Mouse (Mus musculus): ENCODE measurements around the gene Cx3cr1. TPM values are rescaled to one million over a fixed set of nuclear protein-coding genes. Genes with fewer than 3 reads are reported as not detected.
A peak's percentile ranks its signal among the peaks of the same experiment; 100 is the strongest.

The Cx3cr1 gene
- polyA plus RNA-seq, 1 experiment from 2014 or later = 5.4 TPM

DNA sequence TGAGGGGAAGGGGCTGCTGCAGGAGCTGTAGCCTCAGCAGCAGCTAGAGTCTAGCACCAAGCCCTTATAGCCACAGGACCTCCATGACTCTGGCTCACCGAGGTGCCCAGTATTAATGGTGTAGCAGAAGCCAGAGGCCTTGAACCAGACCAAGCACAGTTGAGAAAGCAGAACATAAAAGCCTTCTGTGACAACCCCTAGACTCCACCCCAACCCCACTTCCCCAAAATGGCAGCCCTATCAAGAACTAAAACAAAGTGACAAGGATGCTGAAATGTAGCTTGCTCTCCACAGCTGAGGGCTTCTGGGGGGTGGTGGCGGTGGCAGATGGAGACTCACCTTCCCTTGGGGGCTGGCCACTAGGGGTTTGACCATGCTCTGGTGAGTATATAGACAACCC, 31.5 kb upstream of the Cx3cr1 start:
- Histone ChIP-seq H3K9ac (no peak overlapping the region), H3K9me3 (replicated peaks) (peaks cover 11% of the 10 kb centered on the region; the same call in 1 of the 2 replicates), H3K4me1 (0 out of 2 replicates have a peak, but pooled peaks cover 3% of the 10 kb centered on the region), H3K27me3 (replicated peaks) (no peaks in the 10 kb centered on the region), H3K36me3 (no peaks in the 10 kb centered on the region), H3K4me2 (no peak overlapping the region), H3K27ac (no peak overlapping the region), H3K4me3 (no peak overlapping the region)
- 84% methylated on average over 2 of the region's 2 CpGs for WGBS (ENCODE audit: insufficient replicate concordance)
- no peak for ATAC-seq

DNA sequence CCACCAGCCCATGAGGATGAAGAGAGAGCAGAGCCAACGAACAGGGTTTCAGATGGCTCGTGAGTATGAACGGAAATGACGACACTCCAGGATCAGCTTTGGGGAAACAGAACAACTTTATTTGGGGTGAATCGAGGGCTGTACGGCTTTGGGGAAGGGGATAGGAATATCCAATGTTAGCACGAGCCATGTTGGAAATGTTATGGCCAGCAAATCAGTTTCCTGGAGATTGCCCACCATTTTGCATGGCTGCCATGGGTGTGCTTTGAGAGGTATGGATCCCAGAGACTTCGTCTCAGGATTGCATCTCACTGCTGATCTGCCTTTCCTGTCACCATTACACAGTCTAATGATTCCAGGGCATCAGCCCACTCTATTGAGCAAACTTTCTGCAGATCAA, 29.6 kb upstream of the Cx3cr1 start:
- H3K4me1 ChIP-seq = 0 out of 2 replicates have a peak, but pooled peaks cover 3% of the 10 kb centered on the region
- H3K9me3 ChIP-seq (replicated peaks) = peaks cover 11% of the 10 kb centered on the region; the same call in 1 of the 2 replicates
- no peaks in the 10 kb centered on the region for H3K36me3 ChIP-seq
- no peak overlapping the region for H3K9ac ChIP-seq
- 76% methylated on average over 8 of the region's 8 CpGs for WGBS (ENCODE audit: insufficient replicate concordance)
- no peaks in the 10 kb centered on the region for H3K27me3 ChIP-seq (replicated peaks)
- no peak overlapping the region for H3K4me3 ChIP-seq
- H3K4me2 ChIP-seq = no peak overlapping the region
- no peak overlapping the region for H3K27ac ChIP-seq
- no peak for ATAC-seq

DNA sequence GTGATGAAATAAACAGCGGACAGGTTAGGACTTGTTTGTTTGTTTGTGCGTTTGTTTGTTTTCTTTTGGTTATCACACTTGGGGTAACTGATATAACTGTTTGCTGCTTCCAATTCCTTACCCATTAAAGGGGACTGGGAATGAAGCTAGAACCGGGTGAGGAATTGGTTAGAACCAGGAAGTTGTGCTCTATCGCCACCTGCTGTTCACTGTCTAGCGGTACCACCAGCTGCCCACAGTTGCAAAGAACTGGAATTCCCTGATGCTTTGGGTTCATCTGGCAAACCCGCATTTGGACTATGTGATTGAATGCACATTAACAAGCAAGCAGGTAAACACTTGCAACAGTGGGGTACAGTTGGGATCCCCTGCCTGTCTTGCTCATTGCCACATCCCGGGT, 29.0 kb upstream of the Cx3cr1 start:
- Histone ChIP-seq H3K36me3 (no peaks in the 10 kb centered on the region), H3K9ac (no peak overlapping the region), H3K27me3 (replicated peaks) (no peaks in the 10 kb centered on the region), H3K27ac (no peak overlapping the region), H3K4me1 (0 out of 2 replicates have a peak, but pooled peaks cover 3% of the 10 kb centered on the region), H3K9me3 (replicated peaks) (peaks cover 11% of the 10 kb centered on the region; the same call in 1 of the 2 replicates), H3K4me2 (no peak overlapping the region), H3K4me3 (no peak overlapping the region)
- ATAC-seq = no peak
- 15% methylated on average over 7 of the region's 7 CpGs for WGBS (ENCODE audit: insufficient replicate concordance)

DNA sequence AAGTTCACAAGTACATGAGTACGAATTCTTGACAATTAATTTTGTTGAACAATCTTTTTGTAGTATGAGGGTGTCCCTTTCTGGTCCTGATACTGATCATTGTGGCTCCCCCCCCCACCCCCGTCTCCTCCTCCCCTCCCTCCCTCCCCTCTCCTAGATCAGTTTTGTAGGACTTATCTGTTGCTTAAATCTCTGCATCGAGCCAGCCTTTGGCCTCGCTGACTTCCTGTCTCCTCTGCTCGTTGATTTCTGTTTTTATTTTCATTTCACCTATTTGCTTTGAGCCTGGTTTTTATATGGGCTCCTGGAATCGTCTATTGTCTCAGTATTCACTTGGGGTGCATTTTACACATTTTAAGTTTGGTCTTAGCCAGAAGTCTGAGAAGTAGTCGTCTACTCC, 26.2 kb upstream of the Cx3cr1 start:
- Histone ChIP-seq H3K4me1 (0 out of 2 replicates have a peak, but pooled peaks cover 3% of the 10 kb centered on the region), H3K9me3 (replicated peaks) (no peaks in the 10 kb centered on the region), H3K4me3 (no peak overlapping the region), H3K27ac (no peak overlapping the region), H3K27me3 (replicated peaks) (no peaks in the 10 kb centered on the region), H3K36me3 (no peaks in the 10 kb centered on the region), H3K9ac (no peak overlapping the region), H3K4me2 (no peak overlapping the region)
- WGBS (ENCODE audit: insufficient replicate concordance) = 34% methylated on average over 7 of the region's 7 CpGs
- ATAC-seq = no peak

- Histone ChIP-seq H3K9me3 (replicated peaks) (no peaks in the 10 kb centered on the region), H3K36me3 (no peaks in the 10 kb centered on the region), H3K27me3 (replicated peaks) (no peaks in the 10 kb centered on the region), H3K4me1 (no peaks in the 10 kb centered on the region), H3K9ac (no peak overlapping the region), H3K4me3 (no peak overlapping the region), H3K4me2 (no peak overlapping the region), H3K27ac (no peak overlapping the region)
- no peak for ATAC-seq
- 72% methylated on average over 13 of the region's 13 CpGs for WGBS (ENCODE audit: insufficient replicate concordance)
These were observed 24.0 kb upstream of the Cx3cr1 start for GRCm38 (mm10) chr9:120093701-120094100.

- Histone ChIP-seq H3K9me3 (replicated peaks) (no peaks in the 10 kb centered on the region), H3K36me3 (no peaks in the 10 kb centered on the region), H3K4me2 (no peak within 1 kb of the TSS), H3K27me3 (replicated peaks) (no peaks in the 10 kb centered on the region), H3K9ac (no peak within 1 kb of the TSS), H3K27ac (no peak within 1 kb of the TSS), H3K4me3 (no peak within 1 kb of the TSS), H3K4me1 (no peaks in the 10 kb centered on the region)
- ATAC-seq = no peak
- WGBS (ENCODE audit: insufficient replicate concordance) = 65% methylated on average over 5 of the region's 5 CpGs
These were observed 22.1 kb upstream of the Cx3cr1 start, which contains the start of gene Ccr8 for GRCm38 (mm10) chr9:120091696-120092238. Gene Ccr8 (plus strand): TSS chr9:120092114.

DNA sequence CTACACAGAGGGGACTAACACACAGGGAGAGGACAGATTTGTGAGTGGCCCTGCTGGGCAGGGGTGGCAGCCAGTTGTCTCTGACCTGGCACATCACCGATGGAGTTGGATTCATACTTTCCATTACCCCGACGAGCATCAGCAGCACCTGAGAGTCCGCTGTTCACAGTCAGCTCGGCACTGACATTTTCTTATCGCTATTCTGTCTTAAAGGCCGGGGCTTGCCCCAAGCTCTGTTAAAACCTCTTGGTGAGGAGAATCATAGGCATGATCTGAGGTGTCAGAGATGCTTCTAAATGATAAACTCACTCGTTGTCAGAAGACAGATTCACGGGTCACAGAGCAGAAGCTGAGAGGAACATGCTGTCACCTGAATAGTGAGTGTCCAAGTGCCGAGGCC, 21.4 kb upstream of the Cx3cr1 start:
- ATAC-seq = no peak
- Histone ChIP-seq H3K36me3 (no peaks in the 10 kb centered on the region), H3K4me3 (no peak overlapping the region), H3K4me1 (no peaks in the 10 kb centered on the region), H3K27me3 (replicated peaks) (no peaks in the 10 kb centered on the region), H3K9ac (no peak overlapping the region), H3K27ac (no peak overlapping the region), H3K4me2 (no peak overlapping the region), H3K9me3 (replicated peaks) (no peaks in the 10 kb centered on the region)
- 70% methylated on average over 10 of the region's 10 CpGs for WGBS (ENCODE audit: insufficient replicate concordance)

DNA sequence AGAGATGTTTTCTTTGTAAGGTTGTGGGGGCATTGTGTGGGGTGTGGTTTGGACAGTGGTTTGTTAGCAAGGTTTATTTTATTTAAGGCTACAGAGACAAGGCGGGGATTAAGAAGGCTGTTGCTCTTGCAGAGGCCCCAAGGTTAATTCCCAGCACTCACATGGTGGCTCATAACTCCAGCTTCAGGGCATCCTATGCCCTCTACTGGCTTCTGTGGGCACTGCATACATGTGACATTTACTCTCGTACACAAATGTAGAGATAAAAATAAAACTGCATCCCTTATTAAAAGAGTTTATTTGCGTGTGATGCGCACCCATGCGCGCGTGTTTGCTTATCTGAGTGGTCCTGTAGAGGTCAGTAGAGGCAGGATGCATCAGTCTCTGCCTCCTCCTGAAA, 19.4 kb upstream of the Cx3cr1 start:
- Histone ChIP-seq H3K9ac (no peak overlapping the region), H3K36me3 (no peaks in the 10 kb centered on the region), H3K4me3 (no peak overlapping the region), H3K4me1 (no peaks in the 10 kb centered on the region), H3K4me2 (no peak overlapping the region), H3K9me3 (replicated peaks) (no peaks in the 10 kb centered on the region), H3K27me3 (replicated peaks) (peaks cover 5% of the 10 kb centered on the region; the same call in 1 of the 2 replicates), H3K27ac (no peak overlapping the region)
- ATAC-seq = no peak
- WGBS (ENCODE audit: insufficient replicate concordance) = 76% methylated on average over 7 of the region's 7 CpGs

DNA sequence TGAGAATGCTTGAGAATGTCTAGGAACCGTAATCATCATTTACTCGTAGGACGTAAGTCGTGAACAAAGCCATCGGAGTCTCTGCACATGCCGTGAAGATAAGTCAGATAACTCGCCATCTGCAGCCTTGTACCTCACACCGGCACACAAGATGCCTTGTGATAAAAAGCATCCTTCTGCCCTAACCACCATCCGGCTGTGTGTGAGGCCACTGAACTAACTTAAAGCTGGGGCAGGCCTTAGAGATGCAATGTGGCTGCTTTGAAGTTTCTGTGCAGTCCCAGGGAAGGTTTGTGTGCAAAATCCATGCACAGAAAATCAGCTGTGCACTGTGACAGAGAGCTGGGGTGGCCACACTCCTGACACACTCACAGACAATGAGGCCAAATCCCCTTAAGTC, 14.7 kb upstream of the Cx3cr1 start:
- Histone ChIP-seq H3K9me3 (replicated peaks) (no peaks in the 10 kb centered on the region), H3K27me3 (replicated peaks) (peaks cover 5% of the 10 kb centered on the region; the same call in 1 of the 2 replicates), H3K9ac (no peak overlapping the region), H3K4me2 (no peak overlapping the region), H3K4me3 (no peak overlapping the region), H3K36me3 (no peaks in the 10 kb centered on the region), H3K27ac (no peak overlapping the region), H3K4me1 (no peaks in the 10 kb centered on the region)
- ATAC-seq = no peak
- WGBS (ENCODE audit: insufficient replicate concordance) = 67% methylated on average over 9 of the region's 9 CpGs

DNA sequence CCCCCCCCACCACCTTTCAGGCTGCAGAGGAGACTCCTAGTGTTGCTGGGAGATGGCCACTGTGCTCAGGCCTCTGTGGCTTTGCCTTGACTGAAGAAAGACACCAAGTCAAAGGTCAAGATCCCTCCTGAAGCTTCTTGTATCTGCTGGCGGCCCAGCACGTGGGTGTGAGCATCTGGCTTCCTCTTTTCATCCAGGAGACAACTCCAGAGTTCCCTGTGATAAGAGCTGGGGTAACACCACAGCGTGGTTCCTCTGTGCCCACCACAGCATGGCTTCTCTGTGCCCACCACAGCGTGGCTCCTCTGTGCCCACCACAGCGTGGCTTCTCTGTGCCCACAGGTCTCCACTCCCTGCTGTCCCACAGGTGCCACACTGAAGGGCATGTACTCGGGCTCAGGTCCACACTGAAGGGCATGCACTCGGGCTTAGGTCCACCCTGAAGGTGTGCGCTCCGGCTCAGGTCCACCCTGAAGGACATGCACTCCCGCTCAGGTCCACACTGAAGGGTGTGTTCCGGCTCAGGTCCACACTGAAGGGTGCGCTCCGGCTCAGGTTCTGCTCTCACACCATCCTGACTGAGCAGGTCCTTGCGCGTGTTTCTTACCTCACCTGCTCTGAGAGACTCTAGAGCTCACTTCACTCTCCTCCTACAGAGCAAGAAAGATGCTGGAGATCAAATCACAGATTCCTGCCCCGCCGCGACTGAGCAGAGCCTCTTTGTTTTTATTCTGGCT, 13.6 kb upstream of the Cx3cr1 start:
- Histone ChIP-seq H3K9me3 (replicated peaks) (no peaks in the 10 kb centered on the region), H3K4me3 (no peak overlapping the region), H3K4me1 (no peaks in the 10 kb centered on the region), H3K4me2 (no peak overlapping the region), H3K27ac (no peak overlapping the region), H3K36me3 (no peaks in the 10 kb centered on the region), H3K27me3 (replicated peaks) (peaks cover 5% of the 10 kb centered on the region; the same call in 1 of the 2 replicates), H3K9ac (no peak overlapping the region)
- peak; percentile 18; the same call in 1 of the 2 replicates for ATAC-seq
- WGBS (ENCODE audit: insufficient replicate concordance) = 61% methylated on average over 18 of the region's 18 CpGs

DNA sequence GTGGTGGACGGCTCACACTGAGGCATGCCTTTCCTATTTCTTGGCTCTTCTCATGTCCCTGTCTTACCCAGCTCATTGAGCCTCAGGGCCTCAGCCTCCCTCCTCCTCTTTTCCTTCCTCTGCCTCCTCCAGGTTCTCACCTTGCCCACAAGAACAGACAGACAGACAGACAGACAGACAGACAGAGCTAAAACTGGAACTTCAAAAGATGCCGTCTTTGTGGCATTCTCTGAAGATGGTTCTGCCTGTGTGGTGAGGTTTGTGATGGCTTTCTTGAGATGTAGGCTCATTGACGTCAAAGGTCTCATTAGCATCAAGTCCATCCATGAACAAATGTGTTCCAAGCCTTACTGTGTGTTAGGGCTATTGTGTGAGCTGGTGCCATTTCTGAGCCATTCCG, 13.0 kb upstream of the Cx3cr1 start:
- H3K36me3 ChIP-seq = no peaks in the 10 kb centered on the region
- H3K4me3 ChIP-seq = no peak overlapping the region
- 55% methylated on average over 4 of the region's 4 CpGs for WGBS (ENCODE audit: insufficient replicate concordance)
- H3K9me3 ChIP-seq (replicated peaks) = no peaks in the 10 kb centered on the region
- ATAC-seq = no peak
- no peaks in the 10 kb centered on the region for H3K4me1 ChIP-seq
- no peak overlapping the region for H3K9ac ChIP-seq
- no peak overlapping the region for H3K27ac ChIP-seq
- H3K4me2 ChIP-seq = no peak overlapping the region
- peaks cover 5% of the 10 kb centered on the region; the same call in 1 of the 2 replicates for H3K27me3 ChIP-seq (replicated peaks)

GRCm38 (mm10) chr9:120081967-120082366, 12.3 kb upstream of the Cx3cr1 start:
- Histone ChIP-seq H3K27ac (no peak overlapping the region), H3K27me3 (replicated peaks) (peaks cover 5% of the 10 kb centered on the region; the same call in 1 of the 2 replicates), H3K4me2 (no peak overlapping the region), H3K4me1 (no peaks in the 10 kb centered on the region), H3K9ac (no peak overlapping the region), H3K9me3 (replicated peaks) (no peaks in the 10 kb centered on the region), H3K36me3 (no peaks in the 10 kb centered on the region), H3K4me3 (no peak overlapping the region)
- 65% methylated on average over 5 of the region's 5 CpGs for WGBS (ENCODE audit: insufficient replicate concordance)
- no peak for ATAC-seq
